Mouse (Mus musculus): ENCODE data around the gene Wnt3a. TPM values are rescaled to one million over a fixed set of nuclear protein-coding genes. Genes with fewer than 3 reads are reported as not detected.
A peak's percentile ranks its signal among the peaks of the same experiment; 100 is the strongest.

The Wnt3a gene
- polyA plus RNA-seq, 1 experiment, result not detected

DNA sequence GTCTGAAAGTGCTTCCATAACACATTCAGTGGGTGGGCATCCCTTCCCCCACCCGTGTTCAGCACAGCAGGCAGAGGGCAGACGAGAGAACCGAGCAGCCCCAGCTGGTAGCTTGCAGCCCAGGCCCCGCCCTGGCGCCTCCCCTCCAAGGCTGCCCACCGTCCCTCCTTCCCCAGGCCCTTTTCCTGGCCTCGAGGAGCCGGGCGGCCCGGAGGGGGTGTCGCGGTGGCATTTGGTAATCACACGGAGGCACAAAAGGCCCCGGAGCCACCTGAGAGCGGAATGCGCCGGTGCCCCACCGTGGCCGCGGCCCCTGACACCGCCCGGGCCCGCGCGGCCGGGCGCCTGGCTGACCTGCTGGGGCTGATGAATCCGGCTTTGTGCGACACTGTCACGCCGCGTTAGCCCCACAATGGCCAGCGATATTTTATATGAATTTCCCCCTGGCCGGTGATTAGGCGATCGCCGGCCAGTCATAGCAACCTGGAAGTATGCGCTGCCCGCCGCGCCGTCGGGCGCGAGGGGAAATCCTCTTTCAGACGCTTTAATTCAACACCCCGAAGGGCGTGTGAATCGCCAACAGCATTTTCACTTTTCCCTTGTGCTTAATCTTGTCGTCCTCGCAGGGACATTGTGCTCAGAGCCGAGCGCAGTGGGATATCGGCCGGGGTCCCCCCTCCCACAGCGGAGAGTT, 26.5 kb downstream of the Wnt3a start:
- TF ChIP-seq POLR2A (IDR thresholded peaks at IDR 0.05; ENCODE audit: borderline replicate concordance, control insufficient read depth, low read depth, low read length) (no peak), CTCF (IDR thresholded peaks at IDR 0.05; ENCODE audit: control insufficient read depth, insufficient read depth, low read length) (no peak)
- Histone ChIP-seq H3K27ac (ENCODE audit: control insufficient read depth, insufficient read depth, low read depth, low read length, poor library complexity) (no peak overlapping the region), H3K4me1 (ENCODE audit: control insufficient read depth, insufficient read depth, low read length) (peaks cover 3% of the 10 kb centered on the region; the same call in 1 of the 2 replicates), H3K4me3 (replicated peaks; ENCODE audit: control insufficient read depth, low read depth, low read length) (no peak overlapping the region)
- WGBS, result 1% methylated on average over 56 of the region's 56 CpGs

DNA sequence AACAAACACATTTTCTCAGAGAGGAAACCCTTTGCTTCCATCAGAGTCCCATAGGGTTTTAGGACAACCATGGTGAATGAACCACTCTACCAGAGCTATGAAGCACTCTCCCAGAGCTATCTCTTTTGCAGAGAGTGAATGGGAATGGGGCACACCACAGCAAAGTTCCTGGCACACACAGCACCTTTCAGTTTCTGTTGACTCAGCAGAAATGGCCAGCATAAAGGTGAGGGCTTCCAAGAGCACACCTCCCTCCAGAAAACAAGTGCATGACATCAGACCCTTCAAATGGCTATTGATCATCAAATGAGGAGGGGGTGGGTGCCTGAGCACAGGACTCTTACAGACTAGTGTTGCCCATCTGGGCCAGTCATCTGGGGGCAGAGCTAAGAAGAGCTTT, 28.2 kb downstream of the Wnt3a start:
- Histone ChIP-seq H3K4me1 (ENCODE audit: control insufficient read depth, insufficient read depth, low read length) (peaks cover 3% of the 10 kb centered on the region; the same call in 1 of the 2 replicates), H3K27ac (ENCODE audit: control insufficient read depth, insufficient read depth, low read depth, low read length, poor library complexity) (no peak overlapping the region), H3K4me3 (replicated peaks; ENCODE audit: control insufficient read depth, low read depth, low read length) (no peak overlapping the region)
- TF ChIP-seq CTCF (IDR thresholded peaks at IDR 0.05; ENCODE audit: control insufficient read depth, insufficient read depth, low read length) (no peak), POLR2A (IDR thresholded peaks at IDR 0.05; ENCODE audit: borderline replicate concordance, control insufficient read depth, low read depth, low read length) (no peak)

DNA sequence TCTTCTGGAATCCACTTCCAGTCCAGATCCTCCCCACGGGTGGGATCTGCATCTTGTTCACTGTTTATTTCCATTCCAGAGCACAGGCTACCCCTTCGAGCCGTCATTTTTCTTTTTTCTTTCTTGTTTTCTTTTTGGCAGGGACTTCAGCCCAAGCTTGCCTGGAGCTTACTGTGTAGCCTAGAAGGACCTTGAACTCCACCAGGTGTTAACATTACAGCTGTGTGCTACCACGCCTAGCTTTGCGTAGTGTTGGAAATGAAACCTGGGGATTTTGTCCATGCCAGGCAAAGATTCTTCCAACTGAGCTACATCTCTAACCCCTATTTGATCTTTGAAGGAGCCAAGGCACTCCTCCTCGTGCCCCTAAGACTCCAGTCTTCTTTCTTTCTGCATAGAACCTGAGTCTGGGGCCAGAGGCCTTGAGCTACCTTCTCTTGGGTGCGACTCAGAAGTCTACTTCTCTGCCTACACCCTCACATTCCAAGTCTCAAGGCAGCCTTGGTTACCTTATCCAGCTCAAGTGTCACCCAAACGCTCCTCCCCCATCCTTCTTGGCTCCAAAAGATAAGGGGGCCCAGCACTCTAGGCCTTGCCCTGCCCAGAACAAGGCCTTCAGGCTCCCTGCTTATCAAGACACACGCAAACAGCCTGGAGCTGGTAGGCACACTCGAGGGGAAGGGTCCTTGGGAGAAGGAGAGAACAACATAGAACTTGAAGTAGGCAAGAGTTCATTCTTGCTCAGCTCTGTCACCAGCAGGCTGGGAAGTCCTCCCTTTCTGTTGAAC, 29.7 kb downstream of the Wnt3a start:
- Histone ChIP-seq H3K4me1 (ENCODE audit: control insufficient read depth, insufficient read depth, low read length) (peaks cover 3% of the 10 kb centered on the region; the same call in 1 of the 2 replicates), H3K27ac (ENCODE audit: control insufficient read depth, insufficient read depth, low read depth, low read length, poor library complexity) (peak overlapping the region; percentile 27), H3K4me3 (replicated peaks; ENCODE audit: control insufficient read depth, low read depth, low read length) (no peak overlapping the region)
- TF ChIP-seq POLR2A (IDR thresholded peaks at IDR 0.05; ENCODE audit: borderline replicate concordance, control insufficient read depth, low read depth, low read length) (no peak), CTCF (IDR thresholded peaks at IDR 0.05; ENCODE audit: control insufficient read depth, insufficient read depth, low read length) (no peak)
- WGBS, result 60% methylated on average over 10 of the region's 10 CpGs

GRCm38 (mm10) chr11:59259647-59260046, 30.9 kb downstream of the Wnt3a start:
- Histone ChIP-seq H3K27ac (ENCODE audit: control insufficient read depth, insufficient read depth, low read depth, low read length, poor library complexity) (no peak overlapping the region), H3K4me3 (replicated peaks; ENCODE audit: control insufficient read depth, low read depth, low read length) (no peak overlapping the region), H3K4me1 (ENCODE audit: control insufficient read depth, insufficient read depth, low read length) (peaks cover 3% of the 10 kb centered on the region; the same call in 1 of the 2 replicates)
- 65% methylated on average over 7 of the region's 7 CpGs for WGBS
- no peak for TF ChIP-seq CTCF (IDR thresholded peaks at IDR 0.05; ENCODE audit: control insufficient read depth, insufficient read depth, low read length)
- TF ChIP-seq POLR2A (IDR thresholded peaks at IDR 0.05; ENCODE audit: borderline replicate concordance, control insufficient read depth, low read depth, low read length), result no peak

DNA sequence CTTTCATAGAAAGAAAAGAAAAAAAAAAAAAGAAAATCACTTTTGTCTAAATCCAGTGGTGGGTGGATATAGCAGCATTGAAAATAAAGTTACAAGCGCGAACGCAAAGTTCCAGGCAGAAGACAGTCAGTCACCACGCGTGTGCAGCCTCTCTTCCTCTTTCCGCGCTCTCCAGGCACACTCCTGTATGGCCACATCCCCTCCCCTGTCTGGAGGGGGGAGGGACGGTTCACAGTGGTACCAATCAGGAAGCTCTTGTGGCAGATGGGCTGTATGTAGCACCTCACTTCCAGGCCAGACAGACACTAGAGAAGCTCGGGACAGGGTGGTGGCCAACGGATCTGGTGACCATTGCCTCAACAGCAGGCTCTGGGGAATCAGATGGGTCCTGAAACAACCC, 42.5 kb downstream of the Wnt3a start:
- no peak overlapping the region for H3K4me3 ChIP-seq (replicated peaks; ENCODE audit: control insufficient read depth, low read depth, low read length)
- no peak overlapping the region for H3K27ac ChIP-seq (ENCODE audit: control insufficient read depth, insufficient read depth, low read depth, low read length, poor library complexity)
- 3% methylated on average over 10 of the region's 10 CpGs for WGBS
- H3K4me1 ChIP-seq (ENCODE audit: control insufficient read depth, insufficient read depth, low read length), result no peaks in the 10 kb centered on the region
- no peak for TF ChIP-seq POLR2A (IDR thresholded peaks at IDR 0.05; ENCODE audit: borderline replicate concordance, control insufficient read depth, low read depth, low read length)
- TF ChIP-seq CTCF (IDR thresholded peaks at IDR 0.05; ENCODE audit: control insufficient read depth, insufficient read depth, low read length), result no peak

- Histone ChIP-seq H3K4me1 (ENCODE audit: control insufficient read depth, insufficient read depth, low read length) (no peaks in the 10 kb centered on the region), H3K4me3 (replicated peaks; ENCODE audit: control insufficient read depth, low read depth, low read length) (no peak overlapping the region), H3K27ac (ENCODE audit: control insufficient read depth, insufficient read depth, low read depth, low read length, poor library complexity) (no peak overlapping the region)
- 27% methylated on average over 6 of the region's 6 CpGs for WGBS
- no peak for TF ChIP-seq CTCF (IDR thresholded peaks at IDR 0.05; ENCODE audit: control insufficient read depth, insufficient read depth, low read length)
- TF ChIP-seq POLR2A (IDR thresholded peaks at IDR 0.05; ENCODE audit: borderline replicate concordance, control insufficient read depth, low read depth, low read length), result no peak
Measured at GRCm38 (mm10) chr11:59243856-59244255, 46.7 kb downstream of the Wnt3a start.

- TF ChIP-seq POLR2A (IDR thresholded peaks at IDR 0.05; ENCODE audit: borderline replicate concordance, control insufficient read depth, low read depth, low read length), result no peak
- TF ChIP-seq CTCF (IDR thresholded peaks at IDR 0.05; ENCODE audit: control insufficient read depth, insufficient read depth, low read length), result no peak
- no peaks in the 10 kb centered on the region for H3K4me1 ChIP-seq (ENCODE audit: control insufficient read depth, insufficient read depth, low read length)
- H3K27ac ChIP-seq (ENCODE audit: control insufficient read depth, insufficient read depth, low read depth, low read length, poor library complexity), result no peak overlapping the region
- no peak overlapping the region for H3K4me3 ChIP-seq (replicated peaks; ENCODE audit: control insufficient read depth, low read depth, low read length)
- 36% methylated on average over 3 of the region's 3 CpGs for WGBS
Measured at GRCm38 (mm10) chr11:59241841-59242240, 48.7 kb downstream of the Wnt3a start.

GRCm38 (mm10) chr11:59239796-59240195, 50.8 kb downstream of the Wnt3a start:
- TF ChIP-seq POLR2A (IDR thresholded peaks at IDR 0.05; ENCODE audit: borderline replicate concordance, control insufficient read depth, low read depth, low read length), result no peak
- TF ChIP-seq CTCF (IDR thresholded peaks at IDR 0.05; ENCODE audit: control insufficient read depth, insufficient read depth, low read length), result no peak
- H3K27ac ChIP-seq (ENCODE audit: control insufficient read depth, insufficient read depth, low read depth, low read length, poor library complexity), result no peak overlapping the region
- H3K4me1 ChIP-seq (ENCODE audit: control insufficient read depth, insufficient read depth, low read length), result no peaks in the 10 kb centered on the region
- no peak overlapping the region for H3K4me3 ChIP-seq (replicated peaks; ENCODE audit: control insufficient read depth, low read depth, low read length)
- WGBS, result 76% methylated on average over 4 of the region's 4 CpGs

Data from bone marrow, adult 2 months (tissue).